Mouse (Mus musculus) gonadal fat pad, adult 2 months (tissue): Measurements from ENCODE around the gene Gm21992. TPM values are rescaled to one million over a fixed set of nuclear protein-coding genes. Genes with fewer than 3 reads are reported as not detected.

Source experiments
- DNase-seq: peaks from one replicate; pipeline ENCODE4 v3.0.0-alpha.2; 2012; ENCODE audit warnings: low read depth
- polyA plus RNA-seq: library from polyadenylated mRNA; depleted of rRNA; stranded (reverse); fragments of >200 nt; gene quantifications from 2 replicates; pipeline ENCODE4 v1.2.3, GENCODE M21; 2012; rRNA removed

Gm21992 gene
- polyA plus RNA-seq, 1 experiment = 15.7 TPM

DNA sequence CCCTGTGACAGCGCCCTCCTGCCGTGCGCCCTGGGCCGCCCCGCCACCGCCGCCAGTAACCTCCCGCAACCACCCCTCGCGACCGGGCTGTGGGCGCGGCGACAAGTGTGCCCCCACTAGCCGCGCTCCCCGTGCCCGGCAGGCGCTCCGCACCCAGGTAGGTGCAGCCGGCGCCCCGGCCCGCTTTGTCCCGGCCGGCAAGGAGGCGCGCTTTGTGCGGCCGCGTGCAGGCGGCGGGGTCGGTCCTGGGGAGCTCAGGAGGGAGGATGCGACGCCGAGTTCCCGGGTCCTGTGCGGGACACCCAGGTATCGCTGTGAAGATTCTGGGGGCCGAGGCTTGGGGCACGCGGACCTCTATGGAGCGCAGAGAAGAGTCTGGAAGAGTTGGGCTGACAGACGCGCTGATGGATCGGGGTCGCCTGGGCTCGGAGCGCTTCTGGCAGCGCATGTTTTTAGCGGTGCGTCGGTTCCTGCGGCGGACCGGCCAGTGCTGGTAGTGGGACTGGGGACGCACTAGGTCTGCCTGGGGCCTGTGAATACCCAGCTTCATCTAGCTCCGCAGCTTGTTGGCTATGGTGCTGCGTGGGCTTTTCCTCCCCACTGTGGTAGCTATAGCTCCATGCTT, 99.1 kb downstream of the Gm21992 start:
- no peak for DNase-seq

DNA sequence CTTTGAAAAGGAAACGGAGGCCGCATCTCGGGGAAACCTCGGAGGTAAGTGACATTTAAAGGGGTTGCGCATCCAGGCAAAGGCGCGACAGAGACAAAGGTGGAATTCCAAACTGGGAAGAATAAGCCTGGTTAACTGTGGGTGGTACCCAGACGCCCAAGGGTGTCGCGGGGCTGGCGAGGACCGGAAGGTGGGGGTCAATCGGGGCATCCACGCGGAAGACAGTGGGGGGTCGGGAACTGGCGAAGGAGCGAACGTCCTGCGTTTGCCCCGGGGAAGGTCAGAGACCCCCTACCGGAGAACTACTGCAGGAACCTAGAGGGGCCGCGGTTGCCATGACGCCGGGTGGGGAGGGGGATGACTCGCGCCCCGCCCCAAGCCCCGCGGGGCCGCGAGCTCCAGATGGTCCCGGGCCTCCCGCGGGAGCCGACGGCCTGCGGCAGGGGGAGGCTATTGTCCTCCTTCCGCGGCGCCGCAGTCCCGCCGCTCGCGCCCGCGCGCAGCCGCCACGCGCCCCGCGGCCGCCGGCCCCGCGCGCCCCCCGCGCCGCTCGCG, 99.7 kb downstream of the Gm21992 start:
- DNase-seq = no peak

- no peak for DNase-seq
Measured at GRCm38 (mm10) chr19:4711098-4711600, 100.3 kb downstream of the Gm21992 start, which contains the start of gene Sptbn2. TSS of gene Sptbn2 (plus strand) at chr19:4711167.

GRCm38 (mm10) chr19:4708765-4709164, 102.6 kb downstream of the Gm21992 start:
- no peak for DNase-seq

DNA sequence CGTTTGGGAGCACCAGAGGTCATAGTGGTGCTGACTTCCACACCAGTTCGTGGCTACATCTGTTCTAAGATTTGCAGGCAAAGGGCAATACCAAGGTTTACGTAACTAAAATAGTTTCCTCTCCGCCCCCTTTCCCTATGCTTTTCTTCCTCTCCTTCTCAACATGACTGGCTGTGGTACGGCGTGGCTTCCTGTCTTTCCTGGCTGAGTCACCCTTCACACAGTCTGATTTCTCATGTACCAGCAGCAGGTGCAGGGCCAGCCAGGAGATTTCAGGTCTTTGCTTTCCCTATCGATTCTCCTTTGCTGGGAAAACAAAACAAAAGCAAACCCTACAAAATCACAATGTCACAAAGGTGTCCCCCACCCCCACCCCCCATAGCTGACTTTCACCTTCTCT, 110.2 kb downstream of the Gm21992 start:
- DNase-seq = no peak

GRCm38 (mm10) chr19:4700656-4701055, 110.8 kb downstream of the Gm21992 start:
- DNase-seq = no peak

- no peak for DNase-seq
Measured at GRCm38 (mm10) chr19:4699821-4700220, 111.6 kb downstream of the Gm21992 start.

DNA sequence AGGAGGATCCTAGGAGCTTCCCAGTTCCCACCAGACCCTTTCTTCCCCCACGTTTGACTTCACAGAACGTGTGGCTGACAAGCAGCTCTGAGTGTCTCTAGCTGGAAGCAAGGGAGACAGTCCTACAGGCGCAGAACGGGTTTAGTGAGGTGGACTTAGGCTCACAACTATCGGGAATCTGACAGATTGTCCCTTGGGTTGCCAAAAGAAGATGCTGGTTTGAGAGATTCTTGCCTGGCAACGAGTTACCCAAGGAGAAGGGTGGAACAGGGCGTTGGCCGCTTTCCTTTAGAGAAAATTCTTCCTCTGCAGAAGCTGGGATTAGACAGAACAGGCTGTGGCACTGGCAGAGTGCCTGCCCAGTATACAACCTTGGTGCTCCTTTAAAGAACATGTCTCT, 112.6 kb downstream of the Gm21992 start:
- DNase-seq = peak; percentile 27

GRCm38 (mm10) chr19:4698205-4698677, 113.2 kb downstream of the Gm21992 start, which contains the start of gene Gm960:
TSS of gene Gm960 (minus strand) at chr19:4698668.
- no peak for DNase-seq

DNA sequence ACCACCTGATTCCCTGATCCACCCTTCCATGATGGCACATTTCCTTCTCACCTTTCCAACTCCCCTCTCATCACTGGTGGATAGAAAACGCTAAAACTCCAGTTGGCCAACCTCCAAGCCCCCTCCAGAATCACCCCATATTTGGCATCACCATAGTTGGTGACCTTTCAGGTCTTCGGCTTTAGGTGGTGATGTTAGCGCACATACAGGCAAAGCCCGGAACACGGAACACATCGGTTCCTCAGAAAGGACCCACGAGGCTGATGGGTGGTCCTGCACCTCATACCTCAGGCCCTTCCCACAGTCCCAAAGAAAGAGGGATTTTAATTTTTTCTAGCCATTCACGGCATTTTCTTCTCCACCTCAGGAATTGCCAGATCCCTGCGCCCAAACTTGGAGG, 113.7 kb downstream of the Gm21992 start:
- DNase-seq = no peak

DNA sequence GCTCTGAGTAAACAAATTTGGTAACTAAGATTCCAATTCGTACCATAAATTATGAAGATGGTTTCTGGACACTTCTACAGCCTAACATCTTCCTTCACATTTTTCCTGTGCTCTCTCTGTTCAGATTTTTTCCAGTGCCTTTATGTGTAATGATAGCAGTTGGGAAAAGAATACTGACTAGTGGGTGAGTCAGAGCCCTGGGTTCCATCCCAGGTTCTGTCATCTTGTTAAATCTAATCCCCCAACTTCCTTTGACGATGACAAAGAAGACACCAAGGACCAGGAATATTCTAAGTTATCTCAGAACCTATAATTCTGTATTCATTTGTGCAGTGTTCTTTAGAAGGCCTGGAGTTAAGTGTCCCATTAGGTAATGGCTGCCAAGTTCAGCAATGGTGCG, 114.3 kb downstream of the Gm21992 start:
- no peak for DNase-seq

DNA sequence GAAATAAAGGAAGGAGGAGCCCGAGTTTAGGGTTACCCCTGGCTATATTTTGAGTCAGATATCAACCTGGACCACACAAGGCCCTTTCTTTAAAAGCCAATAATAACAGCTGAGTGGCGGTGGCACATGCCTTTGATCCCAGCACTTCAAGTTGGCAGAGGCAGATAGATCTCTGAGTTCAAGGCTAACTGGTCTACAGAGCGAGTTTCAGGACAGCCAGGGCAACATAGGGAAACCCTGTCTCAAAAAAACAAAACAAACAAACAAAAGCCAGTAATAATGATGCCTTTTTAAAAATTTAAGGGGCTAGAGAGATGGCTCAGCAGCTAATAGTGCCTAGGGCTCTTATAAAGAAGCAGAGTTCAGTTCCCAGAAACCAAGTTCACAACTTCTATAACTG, 117.1 kb downstream of the Gm21992 start:
- DNase-seq = no peak

Other genes starting within 250 kb of the Gm21992 start
- 10.1 and 11.0 TPM in 2 replicates for gene Lrfn4, start 195.9 kb downstream of the Gm21992 start, polyA plus RNA-seq
- 86.0 and 90.7 TPM in 2 replicates for gene Rce1, start 186.0 kb downstream of the Gm21992 start, polyA plus RNA-seq
- gene Gm960, start 112.9 kb downstream of the Gm21992 start, polyA plus RNA-seq = 1.0 and 3.3 TPM in 2 replicates
- 3.2 and 5.0 TPM in 2 replicates for gene Sptbn2, start 100.4 kb downstream of the Gm21992 start, polyA plus RNA-seq
- gene Rbm4b, start 55.1 kb downstream of the Gm21992 start, polyA plus RNA-seq = 7.6 and 8.0 TPM in 2 replicates
- 37.5 and 38.3 TPM in 2 replicates for gene Rbm4, start 17.7 kb downstream of the Gm21992 start, polyA plus RNA-seq
- gene Rbm14, start within 50 bp of the Gm21992 start, polyA plus RNA-seq = 33.6 and 35.1 TPM in 2 replicates
- gene Ccs, start 27.7 kb upstream of the Gm21992 start, polyA plus RNA-seq = 50.6 and 67.6 TPM in 2 replicates
- gene Ccdc87, start 27.8 kb upstream of the Gm21992 start, polyA plus RNA-seq = 0.22 and 0.36 TPM in 2 replicates
- 96.1 and 114 TPM in 2 replicates for gene Ctsf, start 43.5 kb upstream of the Gm21992 start, polyA plus RNA-seq
- 3.0 and 4.9 TPM in 2 replicates for gene Actn3, start 66.3 kb upstream of the Gm21992 start, polyA plus RNA-seq
- gene Zdhhc24, start 67.1 kb upstream of the Gm21992 start, polyA plus RNA-seq = 31.4 and 38.7 TPM in 2 replicates
- 4.2 and 6.4 TPM in 2 replicates for gene Bbs1, start 95.0 kb upstream of the Gm21992 start, polyA plus RNA-seq
- gene Dpp3, start 116.7 kb upstream of the Gm21992 start, polyA plus RNA-seq = 87.4 and 96.6 TPM in 2 replicates
- gene Peli3, start 131.5 kb upstream of the Gm21992 start, polyA plus RNA-seq = 5.1 and 6.7 TPM in 2 replicates
- gene Mrpl11, start 150.5 kb upstream of the Gm21992 start, polyA plus RNA-seq = 37.4 and 39.9 TPM in 2 replicates
- gene Npas4, start 178.7 kb upstream of the Gm21992 start, polyA plus RNA-seq = 1.0 and 1.2 TPM in 2 replicates
- 4.3 and 5.1 TPM in 2 replicates for gene Slc29a2, start 212.2 kb upstream of the Gm21992 start, polyA plus RNA-seq
- gene B4gat1, start 227.2 kb upstream of the Gm21992 start, polyA plus RNA-seq = 28.6 and 30.4 TPM in 2 replicates
- gene AC124502.3, start 227.3 kb upstream of the Gm21992 start, polyA plus RNA-seq = 0.34 and 0.65 TPM in 2 replicates
- 33.0 TPM in 2 replicates for gene Brms1, start 229.7 kb upstream of the Gm21992 start, polyA plus RNA-seq
- gene Rin1, start 238.9 kb upstream of the Gm21992 start, polyA plus RNA-seq = 5.3 and 7.8 TPM in 2 replicates